Mouse (Mus musculus): ENCODE results near the gene Zmiz1.

- TF ChIP-seq CTCF (IDR thresholded peaks at IDR 0.05; ENCODE audit: borderline replicate concordance, insufficient read depth, low read depth, low read length), result no peak
- no peak for TF ChIP-seq POLR2A (IDR thresholded peaks at IDR 0.05; ENCODE audit: borderline replicate concordance, insufficient read depth, low read length)
Measured at GRCm38 (mm10) chr14:25630647-25631409, 171.8 kb downstream of the Zmiz1 start.

All from cerebellum, adult 2 months (tissue).